Mouse (Mus musculus) MEL (cell line): ENCODE measurements around the gene B430305J03Rik. TPM values are rescaled to one million over a fixed set of nuclear protein-coding genes. Genes with fewer than 3 reads are reported as not detected.

Experiments used
- DNase-seq: peaks from one replicate; pipeline ENCODE4 v3.0.0; 2011; ENCODE audit warnings: low read depth, low spot score
- H3K27ac ChIP-seq: 2 replicates; pipeline ENCODE4 v1.5.1; 2012; ENCODE audit warnings: low read depth, mild to moderate bottlenecking, control low read depth, low read length, moderate library complexity; ENCODE audit not compliant: control insufficient read depth
- H3K27me3 ChIP-seq, 2 experiments: fragments of 150-350 bp in 1 of 2; sonication (generic) in 1 of 2; 2 replicates each; pipeline ENCODE4 v1.6.1; 2012; ENCODE audit warnings: low read length in 2 of 2, mild to moderate bottlenecking in 2 of 2, improper control_type of control experiment in 1 of 2, moderate library complexity in 1 of 2; ENCODE audit not compliant: insufficient read depth in 2 of 2, control insufficient read depth in 1 of 2
- H3K36me3 ChIP-seq, 2 experiments: 2 replicates each; pipeline ENCODE4 v1.6.1; 2012 to 2014; ENCODE audit warnings: low read length in 2 of 2, improper control_type of control experiment in 1 of 2, inconsistent platforms in 1 of 2, mild to moderate bottlenecking in 1 of 2; ENCODE audit not compliant: insufficient read depth in 2 of 2, control insufficient read depth in 1 of 2
- H3K4me1 ChIP-seq, 2 experiments: fragments of 150-350 bp in 1 of 2; sonication (generic) in 1 of 2; 2 replicates each; pipeline ENCODE4 v1.6.1; 2012; ENCODE audit warnings: low read length in 2 of 2, improper control_type of control experiment in 1 of 2, mild to moderate bottlenecking in 1 of 2; ENCODE audit not compliant: insufficient read depth in 2 of 2, control insufficient read depth in 1 of 2
- H3K4me3 ChIP-seq, 2 experiments: fragments of 150-350 bp in 1 of 2; sonication (generic) in 1 of 2; 2 replicates each; pipeline ENCODE4 v1.5.1; 2012; ENCODE audit warnings: low read depth in 2 of 2, low read length in 2 of 2, mild to moderate bottlenecking in 2 of 2, moderate library complexity in 2 of 2, control low read depth in 1 of 2, improper control_type of control experiment in 1 of 2; ENCODE audit not compliant: control insufficient read depth in 1 of 2, insufficient read depth in 1 of 2
- H3K79me2 ChIP-seq: 2 replicates; pipeline ENCODE4 v1.6.1; 2012; ENCODE audit warnings: mild to moderate bottlenecking, low read length, moderate library complexity; ENCODE audit not compliant: control insufficient read depth, poor library complexity, insufficient read depth
- H3K9ac ChIP-seq: 2 replicates; pipeline ENCODE4 v1.6.1; 2012; ENCODE audit warnings: low read depth, mild to moderate bottlenecking, control low read depth, low read length, moderate library complexity; ENCODE audit not compliant: control insufficient read depth, poor library complexity, severe bottlenecking
- H3K9me3 ChIP-seq: fragments of 150-350 bp; sonication (generic); replicated peaks from 2 replicates; pipeline ENCODE4 v1.6.1; 2012; ENCODE audit warnings: mild to moderate bottlenecking, low read length, improper control_type of control experiment, moderate library complexity; ENCODE audit not compliant: insufficient read depth
- CHD2 ChIP-seq: IDR thresholded peaks from 2 replicates; pipeline ENCODE4 v1.6.1; 2011; ENCODE audit warnings: low read length, improper control_type of control experiment
- CTCF ChIP-seq, 3 experiments: IDR thresholded peaks in 2 of 3; conservative IDR thresholded peaks in 1 of 3; 2 replicates each; pipeline ENCODE4 v1.5.1; 2011 to 2012; ENCODE audit warnings: low read length in 3 of 3, low read depth in 2 of 3, mild to moderate bottlenecking in 2 of 3, improper control_type of control experiment in 1 of 3, inconsistent platforms in 1 of 3, mixed read lengths in 1 of 3, moderate library complexity in 1 of 3; ENCODE audit not compliant: control insufficient read depth in 1 of 3, insufficient read depth in 1 of 3, poor library complexity in 1 of 3, severe bottlenecking in 1 of 3
- E2F4 ChIP-seq: IDR thresholded peaks from 2 replicates; pipeline ENCODE4 v1.6.1; 2011; ENCODE audit warnings: low read depth, low read length, improper control_type of control experiment, borderline replicate concordance
- ELF1 ChIP-seq: IDR thresholded peaks from 2 replicates; pipeline ENCODE4 v1.6.1; 2014; ENCODE audit warnings: low read depth, mild to moderate bottlenecking, inconsistent platforms, low read length, improper control_type of control experiment, moderate library complexity
- EP300 ChIP-seq, 2 experiments: IDR thresholded peaks; 2 replicates each; pipeline ENCODE4 v1.6.1; 2011; ENCODE audit warnings: improper control_type of control experiment in 2 of 2, low read length in 2 of 2, low read depth in 1 of 2, mild to moderate bottlenecking in 1 of 2
- ETS1 ChIP-seq: IDR thresholded peaks from 2 replicates; pipeline ENCODE4 v1.6.1; 2012; ENCODE audit warnings: low read depth, mild to moderate bottlenecking, inconsistent platforms, low read length, improper control_type of control experiment, moderate library complexity
- HCFC1 ChIP-seq: IDR thresholded peaks from 2 replicates; pipeline ENCODE4 v1.6.1; 2012; ENCODE audit warnings: low read depth, mild to moderate bottlenecking, inconsistent platforms, low read length, improper control_type of control experiment, moderate library complexity
- JUND ChIP-seq: IDR thresholded peaks from 2 replicates; pipeline ENCODE4 v1.6.1; 2011; ENCODE audit warnings: low read depth, mild to moderate bottlenecking, improper control_type of control experiment, low read length
- MAX ChIP-seq: IDR thresholded peaks from 2 replicates; pipeline ENCODE4 v1.6.1; 2011; ENCODE audit warnings: low read length, improper control_type of control experiment
- MEF2A ChIP-seq: IDR thresholded peaks from 2 replicates; pipeline ENCODE4 v1.6.1; 2014; ENCODE audit warnings: low read depth, mild to moderate bottlenecking, inconsistent platforms, low read length, improper control_type of control experiment; ENCODE audit not compliant: poor library complexity, insufficient replicate concordance, severe bottlenecking; ENCODE audit errors: extremely low read depth
- MXI1 ChIP-seq: IDR thresholded peaks from 2 replicates; pipeline ENCODE4 v1.6.1; 2011; ENCODE audit warnings: mild to moderate bottlenecking, low read depth, low read length, improper control_type of control experiment
- NELFE ChIP-seq: IDR thresholded peaks from 2 replicates; pipeline ENCODE4 v1.6.1; 2011; ENCODE audit warnings: low read depth, low read length, improper control_type of control experiment
- NRF1 ChIP-seq: IDR thresholded peaks from 2 replicates; pipeline ENCODE4 v1.6.1; 2014; ENCODE audit warnings: low read depth, mild to moderate bottlenecking, inconsistent platforms, low read length, improper control_type of control experiment, moderate library complexity; ENCODE audit not compliant: poor library complexity, insufficient read depth, severe bottlenecking
- POLR2A ChIP-seq, 2 experiments: IDR thresholded peaks; 2 replicates each; pipeline ENCODE4 v1.6.1; 2011 to 2012; ENCODE audit warnings: low read length in 2 of 2, mild to moderate bottlenecking in 2 of 2, control low read depth in 1 of 2, improper control_type of control experiment in 1 of 2, low read depth in 1 of 2, moderate library complexity in 1 of 2; ENCODE audit not compliant: control insufficient read depth in 1 of 2, insufficient read depth in 1 of 2, poor library complexity in 1 of 2
- POLR2AphosphoS2 ChIP-seq: IDR thresholded peaks from 2 replicates; pipeline ENCODE4 v1.6.1; 2011; ENCODE audit warnings: low read length, improper control_type of control experiment
- POLR2AphosphoS5 ChIP-seq: IDR thresholded peaks from 2 replicates; pipeline ENCODE4 v1.6.1; 2012; ENCODE audit warnings: low read depth, borderline replicate concordance, mild to moderate bottlenecking, inconsistent platforms, low read length, moderate library complexity, mixed read lengths
- RAD21 ChIP-seq: IDR thresholded peaks from 2 replicates; pipeline ENCODE4 v1.6.1; 2011; ENCODE audit warnings: mild to moderate bottlenecking, low read depth, low read length, improper control_type of control experiment
- SMC3 ChIP-seq: IDR thresholded peaks from 2 replicates; pipeline ENCODE4 v1.6.1; 2011; ENCODE audit warnings: low read depth, low read length, improper control_type of control experiment
- USF2 ChIP-seq, 2 experiments: IDR thresholded peaks; 2 replicates each; pipeline ENCODE4 v1.6.1; 2011 to 2012; ENCODE audit warnings: improper control_type of control experiment in 2 of 2, low read length in 2 of 2, borderline replicate concordance in 1 of 2, inconsistent platforms in 1 of 2, low read depth in 1 of 2, mild to moderate bottlenecking in 1 of 2; ENCODE audit not compliant: insufficient read depth in 1 of 2
- ZKSCAN1 ChIP-seq: IDR thresholded peaks from 2 replicates; pipeline ENCODE4 v1.6.1; 2012; ENCODE audit warnings: low read depth, mild to moderate bottlenecking, inconsistent platforms, low read length, improper control_type of control experiment, moderate library complexity
- ZMIZ1 ChIP-seq: IDR thresholded peaks from 2 replicates; pipeline ENCODE4 v1.6.1; 2012; ENCODE audit warnings: low read depth, mild to moderate bottlenecking, inconsistent platforms, low read length, improper control_type of control experiment, moderate library complexity
- ZNF384 ChIP-seq: IDR thresholded peaks from 2 replicates; pipeline ENCODE4 v1.6.1; 2012; ENCODE audit warnings: low read depth, mild to moderate bottlenecking, inconsistent platforms, low read length, improper control_type of control experiment
- polyA plus RNA-seq, 2 experiments: library from polyadenylated mRNA; stranded (reverse) in 1 of 2; unstranded in 1 of 2; fragments of >175 nt in 1 of 2; fragments of >200 nt in 1 of 2; gene quantifications; 2 replicates each; pipeline versions ENCODE4 v1.2.1 to v1.2.4; 2012; ENCODE audit warnings: low replicate concordance in 2 of 2, low read depth in 1 of 2; ENCODE audit not compliant: insufficient read length in 2 of 2, insufficient read depth in 1 of 2, missing spikeins in 1 of 2
- total RNA-seq: library from RNA; depleted of rRNA; stranded (reverse); fragments of 300-350 nt; gene quantifications from 2 replicates; pipeline ENCODE4 v1.2.3, GENCODE M21; 2012

B430305J03Rik gene
- total and polyA plus RNA-seq, 3 experiments, result 1.2 to 4.2 TPM; not detected in 1

DNA sequence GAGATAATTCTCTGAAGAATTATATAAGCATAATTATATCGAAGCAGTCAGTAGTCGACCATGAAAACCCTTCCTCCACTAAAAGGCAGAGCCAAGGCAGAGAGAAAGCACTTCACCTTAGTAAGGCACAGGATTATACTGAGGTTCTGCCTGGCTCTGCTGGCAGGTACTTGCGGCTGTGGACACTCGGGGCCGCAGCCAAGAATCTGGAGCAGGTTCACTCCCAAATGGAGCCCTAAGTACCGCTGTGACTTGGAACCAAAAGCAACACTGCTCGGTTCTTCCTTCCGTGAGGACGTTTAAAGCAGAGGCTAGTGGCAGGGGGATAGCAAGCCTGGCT lies 3.0 kb downstream of the B430305J03Rik start:
- peaks cover 0 to 12% of the 10 kb centered on the region in 2 experiments; a peak in 2 of 4 replicates for H3K36me3 ChIP-seq
- peak overlapping the region; percentile 59 to 78 for H3K4me3 ChIP-seq
- H3K4me1 ChIP-seq, result peaks cover 0 to 3% of the 10 kb centered on the region in 2 experiments; a peak in 3 of 4 replicates
- no peaks in the 10 kb centered on the region for H3K9me3 ChIP-seq
- H3K27me3 ChIP-seq, result peaks cover 0 to 4% of the 10 kb centered on the region in 2 experiments; a peak in 3 of 4 replicates
- DNase-seq, result no peak
- H3K9ac ChIP-seq, result peak overlapping the region; percentile 49
- no peak overlapping the region for H3K27ac ChIP-seq
- no peak for TF ChIP-seq RAD21
- no peak for TF ChIP-seq JUND
- TF ChIP-seq ZNF384, result no peak
- TF ChIP-seq ZKSCAN1, result no peak
- no peak for TF ChIP-seq MXI1
- TF ChIP-seq MEF2A, result no peak
- no peak for TF ChIP-seq CTCF (IDR thresholded peaks at IDR 0.05 in 2 of 3, conservative IDR thresholded peaks at IDR 0.05 in 1 of 3; ENCODE audit: control insufficient read depth in 1 of 3, insufficient read depth in 1 of 3, low read depth in 2 of 3, low read length in 3 of 3, poor library complexity in 1 of 3, severe bottlenecking in 1 of 3)
- TF ChIP-seq ELF1, result no peak
- no peak for TF ChIP-seq CHD2
- no peak for TF ChIP-seq SMC3
- TF ChIP-seq MAX, result no peak
- no peak for TF ChIP-seq EP300 (IDR thresholded peaks at IDR 0.05; ENCODE audit: low read depth in 1 of 2, low read length in 2 of 2)
- no peak for TF ChIP-seq ETS1
- TF ChIP-seq USF2 (IDR thresholded peaks at IDR 0.05; ENCODE audit: borderline replicate concordance in 1 of 2, insufficient read depth in 1 of 2, low read depth in 1 of 2, low read length in 2 of 2), result no peak
- TF ChIP-seq ZMIZ1, result no peak
- no peak for TF ChIP-seq HCFC1
- no peak for TF ChIP-seq E2F4
- H3K79me2 ChIP-seq, result peaks cover 22% of the 10 kb centered on the region

DNA sequence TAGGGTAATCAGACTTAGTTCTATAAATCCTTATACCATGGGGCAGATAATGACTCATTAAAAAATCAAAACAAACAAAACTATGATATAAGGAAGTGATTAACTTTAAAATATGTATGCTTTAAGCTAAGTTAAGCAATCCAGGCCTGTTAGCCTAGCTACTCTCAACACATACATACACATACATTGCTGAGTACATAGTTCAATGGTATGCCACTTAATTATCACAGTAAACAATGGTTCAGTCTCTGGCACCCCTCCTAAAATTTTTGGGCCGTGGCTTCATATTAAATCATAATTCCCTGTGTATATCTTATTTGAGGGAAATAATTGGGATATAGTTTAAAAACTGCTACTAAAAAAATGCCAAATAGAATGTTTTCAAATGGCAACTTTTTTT lies 4.4 kb downstream of the B430305J03Rik start, which contains the start of gene Rap2b:
Rap2b (plus strand) TSS at position 301 of the 400 bp plus-strand sequence.
- H3K36me3 ChIP-seq, result peaks cover 0 to 2% of the 10 kb centered on the region in 2 experiments; a peak in 2 of 4 replicates
- H3K27me3 ChIP-seq, result peaks cover 0 to 7% of the 10 kb centered on the region in 2 experiments
- H3K4me1 ChIP-seq, result no peaks in the 10 kb centered on the region; a peak in 2 of 4 replicates
- no peaks in the 10 kb centered on the region for H3K9me3 ChIP-seq
- peaks cover 17% of the 10 kb centered on the region for H3K79me2 ChIP-seq
- TF ChIP-seq NRF1 (no peak), JUND (no peak), ZKSCAN1 (no peak), POLR2AphosphoS2 (no peak), E2F4 (no peak), POLR2AphosphoS5 (no peak), ELF1 (no peak), POLR2A (IDR thresholded peaks at IDR 0.05; ENCODE audit: control insufficient read depth in 1 of 2, insufficient read depth in 1 of 2, low read depth in 1 of 2, low read length in 2 of 2, poor library complexity in 1 of 2) (no peak), NELFE (no peak)
- no peak within 1 kb of the TSS for H3K9ac ChIP-seq
- H3K27ac ChIP-seq, result no peak within 1 kb of the TSS
- no peak within 1 kb of the TSS for H3K4me3 ChIP-seq
- no peak for DNase-seq
